Mouse (Mus musculus): ENCODE results near the gene Dop1b. TPM values are rescaled to one million over a fixed set of nuclear protein-coding genes. Genes with fewer than 3 reads are reported as not detected.

Gene Dop1b
- polyA plus RNA-seq, 1 experiment from 2014 or later = 43.7 TPM

- H3K36me3 ChIP-seq (ENCODE audit: control insufficient read depth, insufficient read depth, low read length) = peaks cover 4% of the 10 kb centered on the region; the same call in 1 of the 2 replicates
- no peak overlapping the region for H3K4me2 ChIP-seq (ENCODE audit: low read depth, low read length)
- no peak overlapping the region for H3K9ac ChIP-seq (replicated peaks; ENCODE audit: low read depth, low read length)
- no peak for ATAC-seq (ENCODE audit: low read depth)
- H3K27ac ChIP-seq (ENCODE audit: low read depth, low read length) = no peak overlapping the region
- no peaks in the 10 kb centered on the region for H3K9me3 ChIP-seq (ENCODE audit: control insufficient read depth, low read length)
- H3K27me3 ChIP-seq (ENCODE audit: control insufficient read depth, insufficient read depth, low read length) = no peaks in the 10 kb centered on the region
- no peak overlapping the region for H3K4me3 ChIP-seq (ENCODE audit: low read depth, low read length)
- no peaks in the 10 kb centered on the region for H3K4me1 ChIP-seq (ENCODE audit: control insufficient read depth, insufficient read depth, low read length)
- WGBS = 33% methylated on average over 5 of the region's 5 CpGs
These were observed 78.5 kb downstream of the Dop1b start for GRCm38 (mm10) chr16:93789971-93790755.

DNA sequence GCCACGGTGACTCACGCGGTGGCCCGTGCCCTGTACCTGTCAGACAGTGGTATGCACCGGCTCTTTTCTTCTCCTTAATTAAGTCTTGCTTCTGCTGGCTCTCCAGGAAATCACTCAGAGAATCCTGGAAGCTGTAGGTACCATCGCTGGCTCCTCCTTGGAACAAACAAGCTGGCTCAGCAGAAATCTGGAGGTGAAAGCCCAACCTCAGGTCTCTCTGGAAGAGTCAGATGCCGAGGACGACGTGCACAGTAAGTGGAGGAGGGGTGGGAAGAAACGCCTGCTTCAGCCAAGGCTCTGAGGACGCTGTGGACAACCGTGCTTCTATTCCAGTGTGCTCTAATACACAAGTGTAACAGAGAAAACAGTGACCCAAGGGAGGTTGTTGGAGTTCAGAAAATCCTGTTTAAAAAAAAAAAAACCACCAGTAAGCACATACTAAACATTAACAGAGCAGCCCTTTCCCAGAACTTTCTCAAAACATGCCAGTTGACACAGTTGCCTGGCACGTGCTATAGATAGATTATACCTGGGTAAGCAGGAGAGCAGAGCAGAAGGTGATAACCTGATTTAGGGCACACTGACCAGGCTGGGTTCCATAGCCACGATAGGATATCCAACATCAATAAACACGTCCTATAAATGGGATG, 81.4 kb downstream of the Dop1b start:
- H3K4me1 ChIP-seq (ENCODE audit: control insufficient read depth, insufficient read depth, low read length) = no peaks in the 10 kb centered on the region
- H3K4me2 ChIP-seq (ENCODE audit: low read depth, low read length) = no peak overlapping the region
- 0 out of 2 replicates have a peak, but pooled peaks cover 4% of the 10 kb centered on the region for H3K36me3 ChIP-seq (ENCODE audit: control insufficient read depth, insufficient read depth, low read length)
- H3K27ac ChIP-seq (ENCODE audit: low read depth, low read length) = no peak overlapping the region
- no peaks in the 10 kb centered on the region for H3K27me3 ChIP-seq (ENCODE audit: control insufficient read depth, insufficient read depth, low read length)
- 72% methylated on average over 15 of the region's 15 CpGs for WGBS
- ATAC-seq (ENCODE audit: low read depth) = no peak
- H3K9ac ChIP-seq (replicated peaks; ENCODE audit: low read depth, low read length) = no peak overlapping the region
- H3K9me3 ChIP-seq (ENCODE audit: control insufficient read depth, low read length) = no peaks in the 10 kb centered on the region
- H3K4me3 ChIP-seq (ENCODE audit: low read depth, low read length) = no peak overlapping the region

DNA sequence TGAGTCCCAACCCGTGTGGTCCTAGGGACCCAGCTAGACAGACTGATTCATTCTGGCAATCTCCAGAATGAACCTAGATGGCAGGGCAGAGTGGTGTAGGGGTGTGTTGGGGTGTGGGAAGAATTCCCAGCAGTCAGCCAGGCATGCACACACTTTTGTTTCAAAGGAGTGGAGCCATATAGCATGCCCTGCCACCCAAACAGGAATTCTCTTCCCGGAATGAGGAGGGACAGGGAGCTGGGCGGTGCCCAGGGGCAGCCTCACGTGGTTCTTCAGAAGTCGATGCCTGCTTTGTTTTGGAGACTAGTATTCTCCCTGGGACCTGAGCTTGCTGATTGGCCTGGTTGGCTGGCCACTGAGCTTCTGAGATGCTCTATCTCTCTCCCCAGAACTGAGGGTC, 83.1 kb downstream of the Dop1b start:
- Histone ChIP-seq H3K9me3 (ENCODE audit: control insufficient read depth, low read length) (no peaks in the 10 kb centered on the region), H3K9ac (replicated peaks; ENCODE audit: low read depth, low read length) (no peak overlapping the region), H3K4me2 (ENCODE audit: low read depth, low read length) (no peak overlapping the region), H3K4me1 (ENCODE audit: control insufficient read depth, insufficient read depth, low read length) (no peaks in the 10 kb centered on the region), H3K4me3 (ENCODE audit: low read depth, low read length) (no peak overlapping the region), H3K36me3 (ENCODE audit: control insufficient read depth, insufficient read depth, low read length) (0 out of 2 replicates have a peak, but pooled peaks cover 4% of the 10 kb centered on the region), H3K27ac (ENCODE audit: low read depth, low read length) (no peak overlapping the region), H3K27me3 (ENCODE audit: control insufficient read depth, insufficient read depth, low read length) (no peaks in the 10 kb centered on the region)
- ATAC-seq (ENCODE audit: low read depth) = no peak
- 79% methylated on average over 5 of the region's 5 CpGs for WGBS

- Histone ChIP-seq H3K27ac (ENCODE audit: low read depth, low read length) (no peak overlapping the region), H3K36me3 (ENCODE audit: control insufficient read depth, insufficient read depth, low read length) (peaks cover 7% of the 10 kb centered on the region; the same call in 1 of the 2 replicates), H3K27me3 (ENCODE audit: control insufficient read depth, insufficient read depth, low read length) (no peaks in the 10 kb centered on the region), H3K4me2 (ENCODE audit: low read depth, low read length) (no peak overlapping the region), H3K9ac (replicated peaks; ENCODE audit: low read depth, low read length) (no peak overlapping the region), H3K9me3 (ENCODE audit: control insufficient read depth, low read length) (no peaks in the 10 kb centered on the region), H3K4me3 (ENCODE audit: low read depth, low read length) (no peak overlapping the region), H3K4me1 (ENCODE audit: control insufficient read depth, insufficient read depth, low read length) (no peaks in the 10 kb centered on the region)
- no peak for ATAC-seq (ENCODE audit: low read depth)
- 94% methylated on average over 5 of the region's 5 CpGs for whole genome bisulfite sequencing
These were observed 83.7 kb downstream of the Dop1b start for GRCm38 (mm10) chr16:93795391-93795790.

GRCm38 (mm10) chr16:93797021-93797840, 85.5 kb downstream of the Dop1b start:
- Histone ChIP-seq H3K9me3 (ENCODE audit: control insufficient read depth, low read length) (no peaks in the 10 kb centered on the region), H3K9ac (replicated peaks; ENCODE audit: low read depth, low read length) (no peak overlapping the region), H3K27ac (ENCODE audit: low read depth, low read length) (no peak overlapping the region), H3K27me3 (ENCODE audit: control insufficient read depth, insufficient read depth, low read length) (no peaks in the 10 kb centered on the region), H3K36me3 (ENCODE audit: control insufficient read depth, insufficient read depth, low read length) (peaks cover 7% of the 10 kb centered on the region; the same call in 1 of the 2 replicates), H3K4me2 (ENCODE audit: low read depth, low read length) (no peak overlapping the region), H3K4me3 (ENCODE audit: low read depth, low read length) (no peak overlapping the region), H3K4me1 (ENCODE audit: control insufficient read depth, insufficient read depth, low read length) (no peaks in the 10 kb centered on the region)
- ATAC-seq (ENCODE audit: low read depth) = no peak
- 86% methylated on average over 12 of the region's 12 CpGs for WGBS

- Histone ChIP-seq H3K9me3 (ENCODE audit: control insufficient read depth, low read length) (no peaks in the 10 kb centered on the region), H3K9ac (replicated peaks; ENCODE audit: low read depth, low read length) (no peak overlapping the region), H3K27me3 (ENCODE audit: control insufficient read depth, insufficient read depth, low read length) (no peaks in the 10 kb centered on the region), H3K36me3 (ENCODE audit: control insufficient read depth, insufficient read depth, low read length) (peaks cover 7% of the 10 kb centered on the region; the same call in 1 of the 2 replicates), H3K4me3 (ENCODE audit: low read depth, low read length) (no peak overlapping the region), H3K27ac (ENCODE audit: low read depth, low read length) (no peak overlapping the region), H3K4me2 (ENCODE audit: low read depth, low read length) (no peak overlapping the region), H3K4me1 (ENCODE audit: control insufficient read depth, insufficient read depth, low read length) (no peaks in the 10 kb centered on the region)
- WGBS = 90% methylated on average over 11 of the region's 11 CpGs
- ATAC-seq (ENCODE audit: low read depth) = no peak
These were observed 86.3 kb downstream of the Dop1b start for GRCm38 (mm10) chr16:93797841-93798492.

GRCm38 (mm10) chr16:93798623-93799022, 86.9 kb downstream of the Dop1b start:
- no peak overlapping the region for H3K4me3 ChIP-seq (ENCODE audit: low read depth, low read length)
- no peaks in the 10 kb centered on the region for H3K9me3 ChIP-seq (ENCODE audit: control insufficient read depth, low read length)
- H3K27ac ChIP-seq (ENCODE audit: low read depth, low read length) = no peak overlapping the region
- H3K36me3 ChIP-seq (ENCODE audit: control insufficient read depth, insufficient read depth, low read length) = peaks cover 5% of the 10 kb centered on the region; the same call in 1 of the 2 replicates
- H3K9ac ChIP-seq (replicated peaks; ENCODE audit: low read depth, low read length) = no peak overlapping the region
- WGBS = 79% methylated on average over 5 of the region's 5 CpGs
- no peaks in the 10 kb centered on the region for H3K4me1 ChIP-seq (ENCODE audit: control insufficient read depth, insufficient read depth, low read length)
- no peaks in the 10 kb centered on the region for H3K27me3 ChIP-seq (ENCODE audit: control insufficient read depth, insufficient read depth, low read length)
- no peak for ATAC-seq (ENCODE audit: low read depth)
- no peak overlapping the region for H3K4me2 ChIP-seq (ENCODE audit: low read depth, low read length)

- Histone ChIP-seq H3K4me1 (ENCODE audit: control insufficient read depth, insufficient read depth, low read length) (no peaks in the 10 kb centered on the region), H3K4me3 (ENCODE audit: low read depth, low read length) (no peak overlapping the region), H3K27ac (ENCODE audit: low read depth, low read length) (no peak overlapping the region), H3K9ac (replicated peaks; ENCODE audit: low read depth, low read length) (no peak overlapping the region), H3K9me3 (ENCODE audit: control insufficient read depth, low read length) (no peaks in the 10 kb centered on the region), H3K36me3 (ENCODE audit: control insufficient read depth, insufficient read depth, low read length) (peaks cover 3% of the 10 kb centered on the region; the same call in 1 of the 2 replicates), H3K27me3 (ENCODE audit: control insufficient read depth, insufficient read depth, low read length) (no peaks in the 10 kb centered on the region), H3K4me2 (ENCODE audit: low read depth, low read length) (no peak overlapping the region)
- WGBS = 88% methylated on average over 3 of the region's 3 CpGs
- no peak for ATAC-seq (ENCODE audit: low read depth)
These were observed 87.4 kb downstream of the Dop1b start for GRCm38 (mm10) chr16:93799071-93799470.

Measured in neural tube, embryonic 14.5 days (tissue).